Mouse (Mus musculus) effector memory CD4-positive, alpha-beta T cell, adult 5 months (primary cell): Measurements from ENCODE around the gene Fpr1. TPM values are rescaled to one million over a fixed set of nuclear protein-coding genes. Genes with fewer than 3 reads are reported as not detected.

ENCODE experiments used
- polyA plus RNA-seq: library from polyadenylated mRNA; unstranded; fragments of 100-300 nt; shearing (Covaris generic); gene quantifications from one replicate; pipeline ENCODE4 v1.2.1, GENCODE M21; 2017

Gene Fpr1
- polyA plus RNA-seq, result not detected

DNA sequence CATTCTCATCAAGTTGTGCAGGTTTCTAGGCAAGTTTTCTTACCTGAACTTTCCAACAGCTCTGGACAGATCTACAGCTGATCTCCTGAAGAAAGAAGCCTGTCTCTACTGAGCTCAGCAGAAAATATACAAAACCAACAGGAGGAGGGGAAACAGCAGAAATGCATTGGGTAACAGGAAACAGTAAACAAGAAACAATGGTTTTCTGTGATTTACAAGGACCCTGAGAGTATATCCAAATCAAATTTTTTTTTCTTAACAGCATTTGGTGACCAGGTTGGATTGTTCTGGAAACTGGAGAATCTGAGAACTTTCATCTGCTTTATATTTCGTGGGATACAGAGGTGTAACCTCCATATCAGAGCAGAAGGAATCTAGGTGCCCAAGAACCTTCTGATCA lies at the start of gene Fpr1:
Fpr1 (minus strand) TSS at position 101 of the 400 bp plus-strand sequence.

DNA sequence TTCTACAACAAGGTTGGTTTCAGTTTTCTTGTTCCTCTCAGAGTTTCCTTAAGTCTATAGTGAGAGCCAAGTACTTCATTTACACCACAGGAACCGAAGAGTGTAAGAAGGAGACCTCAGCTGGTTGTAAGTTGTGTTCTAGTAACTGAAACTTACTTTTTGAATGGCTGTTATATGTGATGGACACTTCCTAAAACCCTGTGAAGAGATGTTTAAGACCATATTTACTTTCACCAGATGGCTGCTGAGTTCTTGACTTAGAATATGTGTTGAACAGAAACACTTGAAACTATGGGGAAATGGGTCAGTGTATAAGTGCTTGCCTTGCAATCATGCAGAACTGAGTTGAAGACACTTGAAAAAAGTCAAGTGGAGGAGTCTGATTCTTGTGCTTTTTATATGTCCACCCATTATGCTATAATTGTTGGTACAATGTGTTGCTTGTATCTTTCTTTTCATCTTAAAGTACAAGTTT lies 4.1 kb upstream of the Fpr1 start, which contains the start of the genes Fpr2 and Fpr3:
Fpr2 (plus strand) TSS at position 51 of the 475 bp plus-strand sequence.
Fpr3 (plus strand) TSS at position 79 of the 475 bp plus-strand sequence.

DNA sequence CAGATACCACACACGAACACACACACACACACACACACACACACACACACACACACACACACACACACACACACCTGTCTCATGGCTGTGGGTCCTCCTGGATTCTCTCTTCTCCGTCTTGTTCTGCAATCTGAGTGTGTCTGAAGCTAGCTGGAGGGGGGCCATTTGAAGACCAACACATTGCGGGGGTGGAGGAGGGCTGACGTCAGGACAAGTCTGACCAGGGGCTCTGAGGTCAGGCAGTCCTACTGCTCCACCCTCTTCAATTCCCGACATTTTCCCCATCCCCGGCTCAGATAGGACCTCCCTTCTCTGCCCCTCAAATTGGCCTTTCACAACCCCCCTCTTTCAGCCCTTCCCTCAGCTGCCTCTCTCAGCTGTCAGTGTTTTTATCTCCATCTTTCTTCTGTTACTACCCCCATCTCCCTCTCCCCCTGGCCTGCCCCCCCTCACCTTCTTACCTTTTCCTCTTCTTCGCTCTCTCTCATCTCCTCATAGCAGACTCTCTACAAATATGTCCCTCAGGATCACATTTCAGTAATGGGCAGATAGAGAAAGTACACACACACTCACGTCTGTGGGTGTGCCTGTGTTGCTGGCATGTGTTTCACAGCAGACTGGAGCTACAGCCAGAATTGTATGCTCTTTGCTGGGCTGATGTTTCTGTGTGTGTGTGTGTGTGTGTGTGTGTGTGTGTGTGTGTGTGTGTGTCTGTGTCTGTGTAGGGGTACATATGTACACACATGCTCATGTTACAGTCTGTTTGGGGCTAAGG lies 28.5 kb downstream of the Fpr1 start, which contains the start of gene Has1:
Has1 (minus strand) TSS at position 142 of the 775 bp plus-strand sequence.

DNA sequence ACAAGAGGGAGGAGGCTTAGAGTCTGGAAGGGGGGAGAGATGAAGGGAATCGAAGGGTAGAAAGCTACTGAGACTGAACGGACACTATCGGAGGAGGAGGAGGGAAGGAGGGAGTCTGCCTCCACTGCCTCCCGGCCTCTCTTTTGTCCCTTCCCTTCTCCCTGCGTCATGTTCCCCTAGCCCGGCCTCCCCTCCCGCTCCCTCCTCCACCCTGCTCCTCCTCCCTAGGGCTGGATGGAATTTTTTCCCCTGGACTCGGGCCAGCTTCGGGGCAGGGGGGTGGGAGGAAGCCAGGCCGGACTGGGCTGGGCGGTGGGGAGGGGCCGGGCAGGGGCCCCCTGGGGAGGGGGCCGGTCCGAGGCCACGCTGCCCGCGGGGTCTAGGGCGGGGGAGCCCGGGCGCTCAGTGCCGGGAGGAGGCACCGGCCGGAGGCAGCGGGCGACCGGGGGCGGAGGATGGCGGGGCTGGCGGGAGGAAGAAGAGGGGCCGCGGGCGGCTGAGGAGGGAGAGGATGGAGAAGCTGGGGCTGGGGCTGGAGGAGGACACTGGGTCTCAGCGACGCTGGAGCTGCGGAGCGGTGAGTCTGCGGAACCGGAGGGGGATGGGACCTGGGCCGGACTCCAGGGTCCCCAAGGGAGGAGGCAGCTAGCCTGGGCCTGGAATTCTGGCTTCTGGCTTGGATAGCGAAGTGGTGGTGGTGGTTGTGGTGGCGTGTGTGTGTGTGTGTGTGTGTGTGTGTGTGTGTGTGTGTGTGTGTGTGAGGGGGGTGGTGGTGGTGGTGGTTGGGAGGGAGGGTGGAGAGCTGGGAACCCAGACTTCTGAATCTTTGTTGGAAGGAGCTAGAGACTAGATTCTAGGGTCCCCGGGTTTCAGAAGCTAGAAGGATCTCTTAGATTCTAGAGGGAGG lies 56.7 kb downstream of the Fpr1 start, which contains the start of gene Spaca6:
Spaca6 (plus strand) TSS at position 408 of the 907 bp plus-strand sequence.

Other genes with a start within 250 kb of the Fpr1 start
- gene Vmn2r90, start 180.2 kb downstream of the Fpr1 start, polyA plus RNA-seq, result not detected
- gene Spaca6, start 56.8 kb downstream of the Fpr1 start, polyA plus RNA-seq, result 3.4 TPM
- gene Has1, start 28.7 kb downstream of the Fpr1 start, polyA plus RNA-seq, result not detected
- not detected for gene Fpr2, start 3.9 kb upstream of the Fpr1 start, polyA plus RNA-seq
- not detected for gene Fpr3, start 3.9 kb upstream of the Fpr1 start, polyA plus RNA-seq
- not detected for gene Fpr-rs4, start 137.8 kb upstream of the Fpr1 start, polyA plus RNA-seq
- gene Vmn2r124, start 165.5 kb upstream of the Fpr1 start, polyA plus RNA-seq, result 0.14 TPM
- gene Vmn2r91, start 201.1 kb upstream of the Fpr1 start, polyA plus RNA-seq, result not detected